Mouse (Mus musculus) frontal cortex, adult 2 months (tissue): ENCODE data around the gene Slc36a2. TPM values are rescaled to one million over a fixed set of nuclear protein-coding genes. Genes with fewer than 3 reads are reported as not detected.
"Not testable (repeated sequence)": the region's sequence is repeated elsewhere in the genome, so short reads cannot be mapped to it uniquely, and the experiment has no call there.

ENCODE experiments used
- DNase-seq, 2 experiments: peaks; one replicate each; pipeline ENCODE4 v3.0.0; 2022; ENCODE audit warnings: low spot score in 1 of 2; ENCODE audit errors: extremely low spot score in 1 of 2
- polyA plus RNA-seq: library from polyadenylated mRNA; depleted of rRNA; stranded (reverse); fragments of >200 nt; gene quantifications from 2 replicates; pipeline ENCODE4 v1.2.3, GENCODE M21; 2012

Slc36a2 gene
- polyA plus RNA-seq, 1 experiment, result 2.5 TPM

- DNase-seq, result no peak
Observed at GRCm38 (mm10) chr11:55134871-55135270, 50.0 kb downstream of the Slc36a2 start.

GRCm38 (mm10) chr11:55134407-55134806, 50.5 kb downstream of the Slc36a2 start:
- DNase-seq, result no peak

- DNase-seq, result no peak
Observed at GRCm38 (mm10) chr11:55133204-55133603, 51.7 kb downstream of the Slc36a2 start.

GRCm38 (mm10) chr11:55131946-55132345, 52.9 kb downstream of the Slc36a2 start:
- DNase-seq, result no peak

GRCm38 (mm10) chr11:55131077-55131742, 53.7 kb downstream of the Slc36a2 start:
- DNase-seq, result no peak

GRCm38 (mm10) chr11:55128411-55128810, 56.5 kb downstream of the Slc36a2 start:
- no peak for DNase-seq

- DNase-seq, result peak; percentile 25 to 63
Observed at GRCm38 (mm10) chr11:55127937-55128336, 56.9 kb downstream of the Slc36a2 start.

GRCm38 (mm10) chr11:55126663-55127062, 58.2 kb downstream of the Slc36a2 start:
- no peak for DNase-seq

- DNase-seq, result no peak
Observed at GRCm38 (mm10) chr11:55121430-55121829, 63.4 kb downstream of the Slc36a2 start.

- DNase-seq, result no peak
Observed at GRCm38 (mm10) chr11:55120821-55121271, 64.0 kb downstream of the Slc36a2 start.

GRCm38 (mm10) chr11:55120279-55120678, 64.6 kb downstream of the Slc36a2 start:
- DNase-seq, result no peak

GRCm38 (mm10) chr11:55117031-55117430, 67.8 kb downstream of the Slc36a2 start:
- no peak for DNase-seq

GRCm38 (mm10) chr11:55116004-55116403, 68.9 kb downstream of the Slc36a2 start:
- DNase-seq, result no peak

GRCm38 (mm10) chr11:55114291-55114690, 70.6 kb downstream of the Slc36a2 start:
- DNase-seq, result no peak

GRCm38 (mm10) chr11:55113861-55114250, 71.0 kb downstream of the Slc36a2 start:
- DNase-seq, result not testable (repeated sequence)

GRCm38 (mm10) chr11:55113209-55113860, 71.5 kb downstream of the Slc36a2 start:
- peak in 1 of 2 experiments; percentile 15 for DNase-seq

GRCm38 (mm10) chr11:55110566-55111169, 74.2 kb downstream of the Slc36a2 start:
- DNase-seq, result no peak

- DNase-seq, result no peak
Observed at GRCm38 (mm10) chr11:55109521-55110300, 75.2 kb downstream of the Slc36a2 start.
